Comparison of ENCODE assay signal across 27 mouse cellular contexts in genomic region chr6:32807771-32808170, GRCm38 (mm10).
A peak's percentile ranks its signal among the peaks of the same experiment; 100 is the strongest.
DNase-seq lines count a peak whose midpoint lies in the region; ATAC-seq lines count a peak whose summit lies in the region.
"Had no signal": no experiment of that assay in that cellular context is flagged by ENCODE, and none has a peak within 500 bp of the region (broad histone marks: within the 10 kb centered on the region; RNA-seq: fewer than 3 reads in every experiment).

No protein-coding gene starts in this region.

- ATAC-seq in midbrain, embryonic 13.5 days = no peak
- ATAC-seq: activated CD4-positive, CD25-positive, alpha-beta regulatory T cell, adult 4 months; CD4-positive, CD25-positive, alpha-beta regulatory T cell, adult 4 months; forebrain, embryonic 16.5 days; Patski had no signal

- H3K27ac ChIP-seq in midbrain, embryonic 13.5 days = peak overlapping the region; percentile 19; the same call in 1 of the 2 replicates
- no peak overlapping the region for H3K27ac ChIP-seq in midbrain, embryonic 10.5 days (replicated peaks)
- H3K27ac ChIP-seq: embryonic facial prominence, embryonic 13.5 days; embryonic facial prominence, embryonic 15.5 days; forebrain, embryonic 10.5 days; forebrain, embryonic 12.5 days had no signal

- H3K4me3 ChIP-seq in midbrain, embryonic 13.5 days (replicated peaks) = no peak overlapping the region
- no peak overlapping the region for H3K4me3 ChIP-seq in midbrain, embryonic 10.5 days
- H3K4me3 ChIP-seq: embryonic facial prominence, embryonic 13.5 days; embryonic facial prominence, embryonic 15.5 days; erythroblast, embryonic 14.5 days; forebrain, embryonic 10.5 days; forebrain, embryonic 12.5 days had no signal

- 44% methylated on average over 4 of the region's 4 CpGs for WGBS in midbrain, embryonic 13.5 days
- WGBS in midbrain, embryonic 10.5 days = 77% methylated on average over 4 of the region's 4 CpGs

- DNase-seq in embryo, embryonic 10 days (ENCODE audit: low spot score) = peak; percentile 9
- no peak for DNase-seq in embryo, embryonic 11 days
- DNase-seq in heart, adult 11 months = peak; percentile 55
- DNase-seq in heart, postnatal 36 days = no peak
- no peak for DNase-seq in midbrain, embryonic 10.5 days (ENCODE audit: low spot score)
- DNase-seq: adrenal gland, adult 8-10 months; adrenal gland, postnatal 14 days; adrenal gland, postnatal 36 days; B cell, adult 2 months; cerebellum, adult 11 months; cerebellum, adult 18-20 months; cerebellum, adult 8-10 months; cerebellum, adult 9-11 months; cerebellum, postnatal 14 days; cerebellum, postnatal 36 days had no signal

- H3K9ac ChIP-seq in midbrain, embryonic 13.5 days (replicated peaks) = no peak overlapping the region
- H3K9ac ChIP-seq: embryonic facial prominence, embryonic 13.5 days; embryonic facial prominence, embryonic 15.5 days; forebrain, embryonic 12.5 days had no signal

- intact Hi-C loops in heart, postnatal 36 days (cut with DNase I) = no loop called here

- H3K27me3 ChIP-seq in midbrain, embryonic 13.5 days = no peaks in the 10 kb centered on the region
- H3K27me3 ChIP-seq in midbrain, embryonic 10.5 days (ENCODE audit: low read depth, poor library complexity, severe bottlenecking) = no peaks in the 10 kb centered on the region
- H3K27me3 ChIP-seq: CH12.LX; embryonic facial prominence, embryonic 13.5 days; embryonic facial prominence, embryonic 15.5 days; forebrain, embryonic 12.5 days; Patski had no signal

- no peaks in the 10 kb centered on the region for H3K36me3 ChIP-seq in midbrain, embryonic 13.5 days
- peaks cover 8% of the 10 kb centered on the region for H3K36me3 ChIP-seq in midbrain, embryonic 10.5 days
- H3K36me3 ChIP-seq: embryonic facial prominence, embryonic 15.5 days had no signal

- no peak overlapping the region for H3K4me2 ChIP-seq in midbrain, embryonic 13.5 days (replicated peaks)
- H3K4me2 ChIP-seq: embryonic facial prominence, embryonic 13.5 days; embryonic facial prominence, embryonic 15.5 days; forebrain, embryonic 12.5 days had no signal

- no peaks in the 10 kb centered on the region for H3K9me3 ChIP-seq in midbrain, embryonic 13.5 days
- no peaks in the 10 kb centered on the region for H3K9me3 ChIP-seq in midbrain, embryonic 10.5 days (replicated peaks)
- H3K9me3 ChIP-seq: embryonic facial prominence, embryonic 13.5 days; embryonic facial prominence, embryonic 15.5 days; forebrain, embryonic 10.5 days; forebrain, embryonic 12.5 days; G1E had no signal

- peaks cover 16% of the 10 kb centered on the region for H3K4me1 ChIP-seq in midbrain, embryonic 13.5 days (replicated peaks)
- H3K4me1 ChIP-seq in midbrain, embryonic 10.5 days = peaks cover 16% of the 10 kb centered on the region
- H3K4me1 ChIP-seq: embryonic facial prominence, embryonic 15.5 days had no signal

Comparison
In these comparisons a context has a peak if more than half of its experiments do, and no peak if none do; other contexts are left out.
1. DNase-seq: peak in embryo, embryonic 10 days (single experiment) and heart, adult 11 months (single experiment); none in embryo, embryonic 11 days (single experiment), heart, postnatal 36 days (0 of 2) and midbrain, embryonic 10.5 days (single experiment).